Mouse (Mus musculus): ENCODE measurements around the gene Mical2.

GRCm38 (mm10) chr7:112330935-112331334 is 105.3 kb downstream of the Mical2 start:
- TF ChIP-seq EP300 (IDR thresholded peaks at IDR 0.05; ENCODE audit: low read depth) (no peak), CTCF (IDR thresholded peaks at IDR 0.05; ENCODE audit: low read depth) (no peak)

Measured in liver, postnatal 0 days (tissue).